Mouse (Mus musculus) midbrain, postnatal 0 days (tissue): ENCODE results near the gene Retreg3. TPM values are rescaled to one million over a fixed set of nuclear protein-coding genes. Genes with fewer than 3 reads are reported as not detected.

Experiments
- ATAC-seq: fragments of 200-750 bp; cut with Nextera tagmentation; 2 replicates; pipeline ENCODE4 v1.8.0; 2017; ENCODE audit warnings: moderate number of reproducible peaks, mild to moderate bottlenecking, moderate TSS enrichment, moderate library complexity; ENCODE audit not compliant: low FRiP score
- DNase-seq: peaks from one replicate; pipeline ENCODE4 v3.0.0-alpha.2; 2015; ENCODE audit warnings: low spot score
- H3K27ac ChIP-seq: fragments of 300-500 bp; sonication (generic); 2 replicates; pipeline ENCODE4 v1.5.1; 2014; ENCODE audit warnings: low read depth, mild to moderate bottlenecking, low read length, mixed read lengths
- H3K27me3 ChIP-seq: fragments of 300-500 bp; sonication (generic); 2 replicates; pipeline ENCODE4 v1.6.1; 2014; ENCODE audit warnings: low read length, control low read depth, mixed read lengths; ENCODE audit not compliant: insufficient read depth
- H3K36me3 ChIP-seq: fragments of 300-500 bp; sonication (generic); 2 replicates; pipeline ENCODE4 v1.6.1; 2014; ENCODE audit warnings: low read length, control low read depth, mixed read lengths; ENCODE audit not compliant: insufficient read depth
- H3K4me1 ChIP-seq: fragments of 300-500 bp; sonication (generic); 2 replicates; pipeline ENCODE4 v1.6.1; 2014; ENCODE audit warnings: mild to moderate bottlenecking, control low read depth, antibody characterized with exemption, low read length, mixed read lengths; ENCODE audit not compliant: insufficient read depth
- H3K4me2 ChIP-seq: fragments of 300-500 bp; sonication (generic); 2 replicates; pipeline ENCODE4 v1.6.1; 2014; ENCODE audit warnings: low read depth, mild to moderate bottlenecking, low read length, mixed read lengths; ENCODE audit not compliant: poor library complexity, severe bottlenecking
- H3K4me3 ChIP-seq: fragments of 300-500 bp; sonication (generic); 2 replicates; pipeline ENCODE4 v1.5.1; 2014; ENCODE audit warnings: low read depth, mild to moderate bottlenecking, low read length, moderate library complexity
- H3K9ac ChIP-seq: fragments of 300-500 bp; sonication (generic); replicated peaks from 2 replicates; pipeline ENCODE4 v1.6.1; 2014; ENCODE audit warnings: mild to moderate bottlenecking, low read length, moderate library complexity, mixed read lengths; ENCODE audit not compliant: poor library complexity, severe bottlenecking
- H3K9me3 ChIP-seq: fragments of 300-500 bp; sonication (generic); 2 replicates; pipeline ENCODE4 v1.6.1; 2016; ENCODE audit warnings: low read length, control low read depth
- CTCF ChIP-seq: IDR thresholded peaks from 2 replicates; pipeline ENCODE4 v1.5.1; 2016; ENCODE audit warnings: antibody characterized with exemption, mild to moderate bottlenecking
- WGBS: fragments of 180-500 bp; shearing (Covaris S2); extraction: QIAGEN DNeasy Blood & Tissue Kit; methylation state at CpG from one replicate; pipeline ENCODE4 v1.1.7; 2014; 5-methylcytosine and 5-hydroxymethylcytosine counted together
- polyA plus RNA-seq: library from polyadenylated mRNA; unstranded; fragments of >200 nt; fragmentation: Nextera tagmentation; extraction: Ambion mirVana; gene quantifications from 2 replicates; pipeline ENCODE4 v1.2.1, GENCODE M21; 2015
- total RNA-seq: library from RNA; depleted of rRNA; stranded (reverse); fragments of >200 nt; gene quantifications from 2 replicates; pipeline ENCODE4 v1.2.3, GENCODE M21; 2014

The Retreg3 gene
- total and polyA plus RNA-seq, 2 experiments from 2014 or later, result 24.8 to 54.9 TPM

DNA sequence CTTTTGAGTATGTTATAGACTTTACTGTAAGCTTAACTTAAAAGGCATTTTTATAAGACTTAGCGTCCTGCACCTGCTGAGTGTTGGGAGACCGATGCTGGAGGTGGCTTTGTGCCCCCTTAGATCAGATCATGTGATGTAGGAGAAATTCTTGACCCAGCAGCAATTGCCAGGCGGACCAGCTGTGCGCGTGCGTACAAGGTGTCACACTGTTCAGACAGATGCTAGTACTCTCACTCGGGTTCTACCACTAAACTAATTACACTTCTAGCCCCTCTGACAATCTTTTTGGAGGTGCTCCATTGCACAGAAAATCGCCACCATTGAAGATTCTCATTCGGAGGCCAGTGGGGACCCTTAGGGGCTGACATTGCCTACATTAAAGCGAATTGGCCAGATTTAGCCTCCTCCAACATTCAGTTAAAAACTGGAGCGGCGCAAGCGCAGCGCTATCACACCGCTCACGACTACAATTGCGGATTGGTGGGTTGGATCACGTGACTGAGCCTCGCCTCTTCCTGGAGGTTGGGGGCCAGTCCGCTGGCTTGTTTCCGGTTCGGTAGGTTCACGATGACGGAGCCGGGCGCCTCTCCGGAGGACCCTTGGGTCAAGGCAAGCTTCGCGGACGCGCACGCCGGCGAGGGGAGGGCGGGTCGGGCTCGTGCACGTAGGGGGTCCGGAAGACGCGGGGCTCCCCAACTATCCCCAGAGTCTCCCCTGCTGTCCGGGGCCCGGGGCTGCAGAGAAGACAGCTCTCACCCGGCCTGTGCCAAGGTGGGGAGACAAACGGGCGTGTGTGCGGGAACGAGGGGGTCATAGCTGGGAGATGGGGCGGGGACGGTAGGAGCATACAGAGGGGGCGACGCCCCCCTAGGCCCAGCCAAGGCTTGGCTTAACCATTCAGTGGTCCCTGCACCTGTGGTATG is 32.7 kb downstream of the Retreg3 start, which contains the start of gene Mlx:
Mlx (plus strand) TSS at position 522 of the 926 bp plus-strand sequence.
- ATAC-seq (peak; percentile 90), DNase-seq (peak; percentile 97)
- TF ChIP-seq CTCF, result no peak
- Histone ChIP-seq H3K4me3 (peak within 1 kb of the TSS; percentile 81), H3K9ac (peak within 1 kb of the TSS; percentile 91), H3K27ac (peak within 1 kb of the TSS; percentile 81), H3K4me1 (peaks cover 20% of the 10 kb centered on the region), H3K9me3 (no peaks in the 10 kb centered on the region), H3K4me2 (peak within 1 kb of the TSS; percentile 88), H3K36me3 (peaks cover 40% of the 10 kb centered on the region), H3K27me3 (no peaks in the 10 kb centered on the region)
- 1% methylated on average over 50 of the region's 52 CpGs for WGBS

DNA sequence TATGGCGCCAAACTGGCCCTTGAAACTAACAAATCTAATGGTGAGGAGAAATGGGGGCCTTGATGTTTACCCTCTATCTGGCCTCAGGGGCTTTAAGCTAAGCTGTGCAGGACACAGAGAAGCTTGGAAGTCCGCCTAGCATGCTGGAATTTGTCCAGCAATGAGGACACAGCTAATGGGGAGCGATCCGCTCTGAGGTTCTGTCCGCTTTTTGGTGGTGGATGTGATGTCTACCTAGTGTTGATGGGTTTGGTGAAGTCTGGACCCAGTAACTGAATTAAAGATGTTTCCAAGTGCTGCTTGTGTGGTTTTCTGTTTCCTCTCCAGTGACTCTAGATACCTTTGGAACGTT is 33.4 kb downstream of the Retreg3 start:
- WGBS, result 84% methylated on average over 6 of the region's 6 CpGs
- no peak for ATAC-seq
- TF ChIP-seq CTCF, result no peak
- no peak for DNase-seq
- Histone ChIP-seq H3K27me3 (no peaks in the 10 kb centered on the region), H3K4me1 (peaks cover 20% of the 10 kb centered on the region), H3K27ac (peak overlapping the region; percentile 81), H3K4me2 (peak overlapping the region; percentile 88), H3K36me3 (peaks cover 33% of the 10 kb centered on the region), H3K4me3 (peak overlapping the region; percentile 81; the same call in 1 of the 2 replicates), H3K9me3 (no peaks in the 10 kb centered on the region), H3K9ac (peak overlapping the region; percentile 30; the same call in 1 of the 2 replicates)

DNA sequence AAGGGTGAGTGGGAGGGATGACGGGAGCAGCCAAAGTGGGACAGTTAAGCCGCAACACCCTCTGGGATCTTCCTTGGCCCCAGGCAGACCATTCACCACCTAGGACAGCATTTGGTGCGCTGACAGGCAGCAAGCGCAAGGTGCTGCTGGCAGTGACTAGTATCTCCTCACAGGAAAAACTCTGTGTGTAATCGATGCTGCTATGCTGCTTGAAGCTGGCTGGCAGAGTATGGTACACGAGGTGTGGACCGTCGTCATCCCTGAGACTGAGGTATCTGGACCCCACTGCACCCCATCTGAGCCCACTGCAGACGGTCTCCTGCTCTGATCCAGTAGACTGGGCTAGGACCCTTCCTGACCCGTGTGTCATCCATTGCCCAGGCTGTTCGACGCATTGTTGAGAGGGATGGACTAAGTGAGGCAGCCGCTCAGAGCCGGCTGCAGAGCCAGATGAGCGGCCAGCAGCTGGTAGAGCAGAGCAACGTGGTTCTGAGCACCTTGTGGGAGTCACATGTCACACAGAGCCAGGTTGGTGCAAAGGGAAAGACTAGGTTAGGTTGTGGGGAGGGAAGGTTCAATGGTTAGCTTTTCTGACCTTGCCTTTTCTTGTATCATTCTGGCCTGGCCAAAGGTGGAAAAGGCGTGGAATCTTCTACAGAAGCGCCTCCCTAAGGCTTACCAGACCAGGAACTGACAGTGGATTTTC is 33.9 kb downstream of the Retreg3 start:
- Histone ChIP-seq H3K4me2 (no peak overlapping the region), H3K4me3 (no peak overlapping the region), H3K9me3 (no peaks in the 10 kb centered on the region), H3K9ac (0 out of 2 replicates have a peak overlapping the region, but pooled peaks have one; percentile 30), H3K27me3 (peaks cover 2% of the 10 kb centered on the region; the same call in 1 of the 2 replicates), H3K27ac (0 out of 2 replicates have a peak overlapping the region, but pooled peaks have one; percentile 81), H3K4me1 (peaks cover 20% of the 10 kb centered on the region), H3K36me3 (peaks cover 28% of the 10 kb centered on the region)
- TF ChIP-seq CTCF, result no peak
- 93% methylated on average over 18 of the region's 18 CpGs for WGBS
- DNase-seq (no peak), ATAC-seq (no peak)

DNA sequence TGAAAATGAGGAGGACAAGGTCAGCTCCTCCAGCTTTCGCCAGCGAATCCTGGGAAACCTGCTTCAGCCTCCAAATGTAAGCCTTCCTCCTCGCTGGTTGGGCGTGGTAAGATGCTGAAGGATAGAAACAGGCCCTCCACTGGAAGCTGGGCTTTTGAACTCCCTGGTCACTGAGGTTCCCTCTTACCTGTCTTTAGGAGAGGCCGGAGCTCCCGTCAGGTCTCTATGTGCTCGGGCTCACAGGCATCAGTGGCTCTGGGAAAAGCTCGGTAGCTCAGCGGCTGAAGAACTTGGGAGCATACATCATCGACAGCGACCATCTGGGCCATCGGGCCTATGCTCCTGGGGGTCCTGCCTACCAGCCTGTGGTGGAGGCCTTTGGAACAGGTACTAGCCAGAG is 34.9 kb downstream of the Retreg3 start:
- Histone ChIP-seq H3K9me3 (no peaks in the 10 kb centered on the region), H3K9ac (no peak overlapping the region), H3K27me3 (peaks cover 7% of the 10 kb centered on the region; the same call in 1 of the 2 replicates), H3K36me3 (peaks cover 19% of the 10 kb centered on the region), H3K4me3 (no peak overlapping the region), H3K27ac (no peak overlapping the region), H3K4me1 (peaks cover 20% of the 10 kb centered on the region), H3K4me2 (no peak overlapping the region)
- WGBS, result 96% methylated on average over 12 of the region's 12 CpGs
- no peak for TF ChIP-seq CTCF
- DNase-seq (no peak), ATAC-seq (no peak)

DNA sequence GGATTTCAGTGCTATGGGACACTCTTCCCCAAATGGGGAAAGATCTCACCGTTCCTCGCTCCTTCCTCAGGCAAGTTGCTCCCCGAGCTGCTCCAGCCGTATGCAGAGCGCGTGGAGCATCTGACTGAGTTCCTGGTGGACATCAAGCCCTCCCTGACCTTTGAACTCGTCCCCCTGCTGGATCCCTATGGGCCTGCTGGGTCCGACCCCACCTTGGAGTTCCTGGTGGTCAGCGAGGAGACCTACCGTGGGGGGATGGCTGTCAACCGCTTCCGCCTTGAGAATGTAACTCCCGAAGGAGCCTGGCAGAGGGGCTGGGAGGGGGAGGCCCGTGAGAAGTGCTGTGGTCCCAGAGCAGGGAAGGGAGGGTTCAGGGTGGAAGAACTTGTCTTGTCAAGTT is 35.4 kb downstream of the Retreg3 start:
- no peaks in the 10 kb centered on the region for H3K9me3 ChIP-seq
- peaks cover 13% of the 10 kb centered on the region for H3K36me3 ChIP-seq
- ATAC-seq, result no peak
- no peak overlapping the region for H3K27ac ChIP-seq
- H3K9ac ChIP-seq, result no peak overlapping the region
- H3K4me1 ChIP-seq, result peaks cover 20% of the 10 kb centered on the region
- no peak for DNase-seq
- H3K4me3 ChIP-seq, result no peak overlapping the region
- no peak overlapping the region for H3K4me2 ChIP-seq
- peaks cover 12% of the 10 kb centered on the region for H3K27me3 ChIP-seq
- TF ChIP-seq CTCF, result no peak
- WGBS, result 83% methylated on average over 14 of the region's 14 CpGs
